Mouse (Mus musculus): Measurements from ENCODE around the gene Ear2. TPM values are rescaled to one million over a fixed set of nuclear protein-coding genes. Genes with fewer than 3 reads are reported as not detected.
"Not testable (repeated sequence)": the region's sequence is repeated elsewhere in the genome, so short reads cannot be mapped to it uniquely, and the experiment has no call there.

The Ear2 gene
- not detected in 2 replicates for polyA plus RNA-seq (2016; fragmentation: Nextera tagmentation; extraction: Ambion mirVana)

DNA sequence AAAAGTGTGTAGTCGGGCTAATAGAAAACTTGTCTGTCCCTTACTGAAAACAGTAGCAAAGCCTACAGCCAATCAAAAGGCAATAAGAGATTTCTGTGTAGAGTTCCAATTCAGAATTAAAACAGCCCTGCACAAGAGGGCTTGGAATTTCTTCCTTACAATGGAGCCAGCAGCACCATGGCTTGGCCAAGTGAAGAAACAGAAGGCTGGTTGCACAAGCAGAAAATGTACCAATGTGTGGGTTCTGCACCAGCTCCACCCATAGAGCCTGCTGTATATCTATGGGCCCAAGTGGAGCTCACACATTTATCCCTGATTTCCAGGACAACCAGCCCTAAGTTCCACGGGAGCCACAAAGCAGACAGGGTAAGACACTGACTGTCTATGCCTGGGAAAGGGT, at the start of gene Ear2:
Ear2 (plus strand) TSS at position 301 of the 400 bp plus-strand sequence.
- not testable (repeated sequence) for H3K36me3 ChIP-seq; H3K9me3 ChIP-seq; H3K27ac ChIP-seq; H3K9ac ChIP-seq (replicated peaks); ATAC-seq (ENCODE audit: insufficient number of reproducible peaks, insufficient read depth, low FRiP score, low TSS enrichment, low read depth); H3K27me3 ChIP-seq; H3K4me3 ChIP-seq (replicated peaks); H3K4me2 ChIP-seq; H3K4me1 ChIP-seq (replicated peaks)
- 76% methylated on average over 2 of the region's 2 CpGs for WGBS

GRCm38 (mm10) chr14:44067879-44068278, 34.6 kb upstream of the Ear2 start:
- H3K27me3 ChIP-seq; ATAC-seq (ENCODE audit: insufficient number of reproducible peaks, insufficient read depth, low FRiP score, low TSS enrichment, low read depth); H3K9ac ChIP-seq (replicated peaks); H3K9me3 ChIP-seq; H3K36me3 ChIP-seq; H3K4me1 ChIP-seq (replicated peaks); H3K4me2 ChIP-seq; H3K4me3 ChIP-seq (replicated peaks); H3K27ac ChIP-seq: not testable (repeated sequence)
- WGBS, result 81% methylated on average over 1 of the region's 1 CpGs

GRCm38 (mm10) chr14:44070595-44070994, 31.9 kb upstream of the Ear2 start:
- not testable (repeated sequence) for H3K36me3 ChIP-seq

DNA sequence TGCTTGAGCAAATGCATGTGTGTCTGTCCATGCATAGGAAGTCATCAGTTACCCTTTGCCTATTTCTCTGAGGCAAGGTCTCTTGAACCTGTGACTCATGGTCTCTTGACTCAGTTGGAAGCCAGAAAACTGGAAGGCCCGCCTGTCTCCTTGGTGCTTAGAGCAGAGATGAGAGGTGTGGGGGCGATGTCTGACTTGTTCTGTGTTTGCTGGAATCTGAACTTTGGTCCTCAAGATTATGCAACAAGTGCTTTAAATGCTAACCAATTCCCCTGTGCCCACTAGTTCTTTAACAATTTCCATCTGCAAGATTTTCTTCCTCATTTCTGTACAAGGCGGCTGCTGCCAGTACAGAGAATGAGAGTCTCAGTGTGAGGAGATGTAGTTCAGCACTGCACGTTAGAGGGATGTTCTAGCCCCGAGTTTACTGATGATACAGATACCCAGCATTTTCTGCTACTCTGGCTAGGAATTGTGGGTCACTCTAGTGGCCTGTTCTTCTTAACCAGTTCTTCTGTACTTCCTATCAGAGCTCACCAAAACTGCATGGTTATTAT, 24.6 kb upstream of the Ear2 start:
- H3K9ac ChIP-seq (replicated peaks); H3K4me2 ChIP-seq; H3K4me1 ChIP-seq (replicated peaks); H3K9me3 ChIP-seq; H3K27ac ChIP-seq; H3K36me3 ChIP-seq; ATAC-seq (ENCODE audit: insufficient number of reproducible peaks, insufficient read depth, low FRiP score, low TSS enrichment, low read depth); H3K27me3 ChIP-seq; H3K4me3 ChIP-seq (replicated peaks): not testable (repeated sequence)
- WGBS, result 71% methylated on average over 5 of the region's 5 CpGs

More at GRCm38 (mm10) chr14:44070595-44070994, 31.9 kb upstream of the Ear2 start:
- WGBS, result 88% methylated on average over 2 of the region's 3 CpGs
- not testable (repeated sequence) for H3K9ac ChIP-seq (replicated peaks); H3K9me3 ChIP-seq; H3K4me3 ChIP-seq (replicated peaks); H3K4me2 ChIP-seq; ATAC-seq (ENCODE audit: insufficient number of reproducible peaks, insufficient read depth, low FRiP score, low TSS enrichment, low read depth); H3K27me3 ChIP-seq; H3K4me1 ChIP-seq (replicated peaks); H3K27ac ChIP-seq

DNA sequence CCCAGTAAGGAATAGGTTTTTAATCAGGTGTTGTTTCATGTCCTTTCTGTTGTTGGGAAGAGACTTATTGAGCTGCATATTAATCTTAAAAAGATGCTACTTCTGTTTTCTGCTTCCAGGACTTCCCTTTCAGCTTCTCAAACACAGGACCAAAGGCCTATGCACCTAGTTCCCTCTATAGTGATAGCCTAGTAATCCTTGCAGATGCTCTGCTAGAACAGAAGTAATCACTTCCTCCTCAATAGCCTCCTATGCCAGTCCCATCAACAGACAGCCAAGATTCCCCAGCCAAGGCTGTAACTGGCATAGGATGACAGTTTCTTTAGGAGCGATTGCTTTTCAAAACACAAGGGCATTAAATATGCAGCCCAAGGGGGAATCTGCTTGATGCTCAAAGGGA, 15.9 kb upstream of the Ear2 start:
- H3K9ac ChIP-seq (replicated peaks); H3K9me3 ChIP-seq; ATAC-seq (ENCODE audit: insufficient number of reproducible peaks, insufficient read depth, low FRiP score, low TSS enrichment, low read depth); H3K27ac ChIP-seq; H3K4me2 ChIP-seq; H3K36me3 ChIP-seq; H3K4me3 ChIP-seq (replicated peaks); H3K4me1 ChIP-seq (replicated peaks); H3K27me3 ChIP-seq: not testable (repeated sequence)
- 88% methylated on average over 1 of the region's 1 CpGs for WGBS

DNA sequence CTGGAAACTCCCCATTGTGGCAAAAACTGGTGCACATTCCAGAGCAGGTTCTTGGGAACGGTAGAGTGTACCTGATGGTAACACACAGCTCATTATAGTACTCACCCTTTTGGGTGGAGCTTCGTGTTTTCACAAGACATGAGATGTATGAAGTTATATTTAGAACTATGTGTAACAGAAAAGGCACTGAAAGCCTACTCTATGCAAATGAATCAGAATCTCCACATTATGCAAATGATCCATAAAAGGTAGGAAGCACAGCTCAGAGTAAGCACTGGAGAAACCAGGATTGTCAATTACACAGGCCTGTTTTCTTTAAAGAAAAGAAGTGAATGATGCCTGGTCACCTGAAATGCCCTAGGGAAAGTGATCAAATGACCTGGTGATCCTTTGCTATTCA, 14.9 kb upstream of the Ear2 start:
- not testable (repeated sequence) for H3K27me3 ChIP-seq; H3K4me1 ChIP-seq (replicated peaks); H3K4me2 ChIP-seq; H3K4me3 ChIP-seq (replicated peaks); H3K36me3 ChIP-seq; H3K9ac ChIP-seq (replicated peaks); ATAC-seq (ENCODE audit: insufficient number of reproducible peaks, insufficient read depth, low FRiP score, low TSS enrichment, low read depth); H3K9me3 ChIP-seq; H3K27ac ChIP-seq
- WGBS, result 79% methylated on average over 2 of the region's 2 CpGs

GRCm38 (mm10) chr14:44091524-44091923, 10.9 kb upstream of the Ear2 start:
- H3K9ac ChIP-seq (replicated peaks); H3K27ac ChIP-seq; H3K36me3 ChIP-seq; H3K4me2 ChIP-seq; H3K9me3 ChIP-seq; H3K4me3 ChIP-seq (replicated peaks); H3K4me1 ChIP-seq (replicated peaks); H3K27me3 ChIP-seq; ATAC-seq (ENCODE audit: insufficient number of reproducible peaks, insufficient read depth, low FRiP score, low TSS enrichment, low read depth): not testable (repeated sequence)
- 48% methylated on average over 1 of the region's 1 CpGs for WGBS

DNA sequence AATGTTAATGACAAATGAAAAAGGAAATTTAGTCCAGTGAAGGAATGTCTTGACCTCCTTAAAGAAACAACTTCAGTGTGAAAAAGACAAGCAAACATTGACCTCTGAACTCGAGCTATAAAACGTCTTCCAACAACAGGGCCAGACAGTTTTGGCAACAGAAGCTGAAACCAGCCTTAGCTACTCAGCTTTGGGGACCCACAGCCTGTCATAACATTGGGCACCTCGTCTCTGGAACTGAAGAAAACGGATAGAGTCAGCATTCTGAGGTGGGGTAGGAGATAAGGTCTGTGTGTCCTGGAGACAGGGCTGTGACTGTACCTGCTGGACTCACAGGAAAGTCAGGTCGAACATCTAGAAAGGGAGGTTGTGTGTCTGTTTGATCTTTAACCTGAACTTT, 8.0 kb upstream of the Ear2 start:
- H3K9ac ChIP-seq (replicated peaks); H3K27ac ChIP-seq; H3K9me3 ChIP-seq; H3K4me3 ChIP-seq (replicated peaks); ATAC-seq (ENCODE audit: insufficient number of reproducible peaks, insufficient read depth, low FRiP score, low TSS enrichment, low read depth); H3K4me1 ChIP-seq (replicated peaks); H3K27me3 ChIP-seq; H3K4me2 ChIP-seq; H3K36me3 ChIP-seq: not testable (repeated sequence)
- 53% methylated on average over 5 of the region's 5 CpGs for WGBS

DNA sequence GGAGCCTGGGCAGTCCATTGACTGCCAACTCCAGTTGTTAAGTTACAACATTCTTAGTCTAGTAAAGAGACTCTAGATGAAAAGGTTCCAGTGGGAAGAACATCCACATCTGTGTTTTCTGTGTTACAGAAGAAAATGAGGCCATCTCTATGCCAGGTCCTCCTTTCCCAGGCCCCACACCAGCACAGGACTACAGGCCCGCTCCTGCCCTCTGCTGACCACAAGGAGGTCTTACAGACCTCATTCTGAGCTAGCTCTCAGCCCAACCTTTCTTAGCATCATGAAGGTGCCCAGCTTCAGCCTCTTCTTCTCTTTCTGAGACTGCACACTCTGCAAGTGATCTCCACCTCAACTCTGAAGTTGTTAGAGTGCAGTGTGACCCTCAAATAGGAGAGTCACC, 2.4 kb upstream of the Ear2 start:
- not testable (repeated sequence) for H3K9ac ChIP-seq (replicated peaks); H3K27me3 ChIP-seq; H3K4me3 ChIP-seq (replicated peaks); H3K4me1 ChIP-seq (replicated peaks); H3K36me3 ChIP-seq; H3K9me3 ChIP-seq; H3K4me2 ChIP-seq; ATAC-seq (ENCODE audit: insufficient number of reproducible peaks, insufficient read depth, low FRiP score, low TSS enrichment, low read depth); H3K27ac ChIP-seq
- WGBS, result no CpG with 5 or more reads among the region's 1 CpGs

DNA sequence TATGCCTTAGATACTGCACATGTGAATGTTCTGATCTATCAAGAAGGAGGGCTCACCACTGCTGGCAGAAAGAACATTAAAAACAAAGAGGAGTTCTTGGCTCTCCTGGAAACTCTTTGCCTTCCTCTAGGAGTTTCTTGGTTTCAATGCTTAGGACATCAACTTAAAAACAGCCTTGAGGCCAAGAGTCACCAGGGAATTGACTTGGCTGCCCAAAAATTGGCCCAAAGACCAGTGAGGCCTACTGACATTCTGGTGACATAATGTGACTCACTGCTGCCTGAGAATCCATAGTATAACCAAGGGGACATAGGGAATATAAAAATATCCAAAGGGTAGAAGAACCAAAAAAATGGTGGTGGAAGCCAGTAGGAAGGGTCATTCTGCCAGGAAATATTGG, 8.5 kb downstream of the Ear2 start:
- Histone ChIP-seq H3K27ac (no peak overlapping the region), H3K4me1 (replicated peaks) (no peaks in the 10 kb centered on the region), H3K36me3 (no peaks in the 10 kb centered on the region), H3K9me3 (no peaks in the 10 kb centered on the region), H3K9ac (replicated peaks) (no peak overlapping the region), H3K27me3 (no peaks in the 10 kb centered on the region), H3K4me3 (replicated peaks) (no peak overlapping the region), H3K4me2 (no peak overlapping the region)
- no peak for ATAC-seq (ENCODE audit: insufficient number of reproducible peaks, insufficient read depth, low FRiP score, low TSS enrichment, low read depth)

- not testable (repeated sequence) for H3K4me2 ChIP-seq; H3K9me3 ChIP-seq; H3K36me3 ChIP-seq; H3K27ac ChIP-seq; H3K4me3 ChIP-seq (replicated peaks); H3K27me3 ChIP-seq; H3K4me1 ChIP-seq (replicated peaks); ATAC-seq (ENCODE audit: insufficient number of reproducible peaks, insufficient read depth, low FRiP score, low TSS enrichment, low read depth); H3K9ac ChIP-seq (replicated peaks)
- WGBS, result 84% methylated on average over 3 of the region's 4 CpGs
Measured at GRCm38 (mm10) chr14:44123551-44123950, 21.1 kb downstream of the Ear2 start, which contains the start of gene Gm3327. Gene Gm3327 (plus strand): TSS chr14:44123851.

Measured in limb, embryonic 12.5 days (tissue).